Mouse (Mus musculus) liver, postnatal 0 days (tissue): Measurements from ENCODE around the gene Zdhhc14.

ENCODE experiments used
- CTCF ChIP-seq: sonication (generic); IDR thresholded peaks from 2 replicates; pipeline ENCODE4 v1.5.1; 2016; ENCODE audit warnings: antibody characterized with exemption, low read depth
- EP300 ChIP-seq: IDR thresholded peaks from 2 replicates; pipeline ENCODE4 v1.6.1; 2016; ENCODE audit warnings: antibody characterized with exemption, low read depth, mild to moderate bottlenecking

GRCm38 (mm10) chr17:5622764-5623163, 130.4 kb downstream of the Zdhhc14 start:
- TF ChIP-seq CTCF: no peak
- TF ChIP-seq EP300: no peak
